Mouse (Mus musculus): ENCODE data around the gene Igf1. TPM values are rescaled to one million over a fixed set of nuclear protein-coding genes. Genes with fewer than 3 reads are reported as not detected.

The Igf1 gene
- polyA plus RNA-seq, 1 experiment from 2014 or later: 119 TPM

DNA sequence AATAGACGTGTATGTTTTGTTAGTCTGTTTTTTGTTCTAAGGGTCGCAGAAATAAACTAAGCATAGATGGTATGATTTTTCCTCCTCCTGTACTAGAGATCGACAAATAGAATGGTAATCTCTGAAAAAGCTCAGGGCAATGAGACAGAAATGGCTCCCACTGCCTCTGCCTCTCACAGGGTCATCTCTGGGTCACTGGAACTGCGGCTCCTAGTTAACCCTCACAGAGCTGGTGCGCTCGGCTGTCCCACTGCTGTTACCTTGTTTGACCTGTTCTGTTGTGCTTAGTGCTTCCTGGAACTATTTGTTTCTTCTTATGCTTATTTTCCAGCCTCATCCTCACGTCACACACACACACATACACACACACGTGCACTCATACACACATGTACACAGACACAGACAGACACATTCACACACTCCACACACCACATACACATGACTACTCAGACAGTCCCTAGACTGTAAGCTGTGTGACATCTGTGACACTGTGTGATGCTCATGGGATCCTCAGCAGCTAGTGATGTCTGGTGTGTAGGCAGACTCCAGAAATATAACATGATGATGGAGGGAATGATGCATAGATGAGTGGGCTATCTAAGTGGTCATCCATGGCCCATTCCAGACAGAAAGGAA lies 13.0 kb upstream of the Igf1 start:
- ATAC-seq (ENCODE audit: insufficient read depth, low FRiP score, low read depth): no peak
- 25% methylated on average over 8 of the region's 8 CpGs for WGBS

DNA sequence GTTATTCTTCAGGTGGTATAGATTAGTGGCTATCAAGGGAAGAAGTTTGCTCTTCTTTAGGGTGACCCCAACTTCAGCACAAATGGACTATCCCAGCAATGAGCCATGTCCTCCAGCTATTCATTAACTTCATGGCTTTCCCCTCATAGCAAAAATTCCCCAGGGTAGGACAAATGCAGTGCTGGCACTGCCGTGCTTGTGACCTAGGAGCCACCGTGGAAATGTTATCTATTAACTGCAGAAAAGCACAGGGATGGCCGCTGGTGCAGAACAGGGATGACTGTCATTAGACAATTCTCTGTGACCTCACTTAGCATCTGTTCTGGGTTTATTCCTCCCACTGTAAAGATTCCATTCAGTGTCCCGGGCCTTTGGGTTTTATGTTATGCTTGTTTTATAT lies 10.2 kb upstream of the Igf1 start:
- Histone ChIP-seq H3K27me3 (replicated peaks) (no peaks in the 10 kb centered on the region), H3K4me1 (no peaks in the 10 kb centered on the region), H3K9me3 (no peaks in the 10 kb centered on the region), H3K4me3 (replicated peaks) (no peak overlapping the region), H3K4me2 (no peak overlapping the region), H3K36me3 (no peaks in the 10 kb centered on the region), H3K27ac (no peak overlapping the region), H3K9ac (no peak overlapping the region)
- WGBS: 42% methylated on average over 4 of the region's 4 CpGs
- no peak for ATAC-seq (ENCODE audit: insufficient read depth, low FRiP score, low read depth)

More for the DNA sequence above, 13.0 kb upstream of the Igf1 start:
- H3K27me3 ChIP-seq (replicated peaks): no peaks in the 10 kb centered on the region
- H3K4me3 ChIP-seq (replicated peaks): no peak overlapping the region
- H3K36me3 ChIP-seq: no peaks in the 10 kb centered on the region
- H3K4me2 ChIP-seq: no peak overlapping the region
- H3K27ac ChIP-seq: no peak overlapping the region
- no peaks in the 10 kb centered on the region for H3K9me3 ChIP-seq
- no peaks in the 10 kb centered on the region for H3K4me1 ChIP-seq
- no peak overlapping the region for H3K9ac ChIP-seq

DNA sequence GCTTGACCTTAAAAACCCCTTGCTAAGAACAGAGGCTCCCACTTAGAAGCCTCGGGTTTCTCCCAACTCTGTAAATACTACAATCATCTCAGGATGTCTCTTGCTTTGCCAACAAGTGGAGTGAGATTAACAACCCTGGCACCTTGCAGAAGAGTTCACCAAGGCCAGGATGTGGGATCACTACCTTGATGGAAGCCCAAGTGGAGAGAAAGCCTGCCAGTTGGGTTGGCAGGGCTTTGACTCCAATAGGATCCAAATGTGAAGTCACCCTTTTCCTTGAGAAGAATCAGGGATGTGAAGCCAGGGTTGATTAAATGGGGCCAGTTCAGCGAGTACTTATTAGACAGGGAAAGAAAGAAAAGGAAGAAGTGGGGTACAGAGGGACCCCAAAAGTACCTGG lies 9.6 kb upstream of the Igf1 start:
- ATAC-seq (ENCODE audit: insufficient read depth, low FRiP score, low read depth): no peak
- H3K9ac ChIP-seq: no peak overlapping the region

DNA sequence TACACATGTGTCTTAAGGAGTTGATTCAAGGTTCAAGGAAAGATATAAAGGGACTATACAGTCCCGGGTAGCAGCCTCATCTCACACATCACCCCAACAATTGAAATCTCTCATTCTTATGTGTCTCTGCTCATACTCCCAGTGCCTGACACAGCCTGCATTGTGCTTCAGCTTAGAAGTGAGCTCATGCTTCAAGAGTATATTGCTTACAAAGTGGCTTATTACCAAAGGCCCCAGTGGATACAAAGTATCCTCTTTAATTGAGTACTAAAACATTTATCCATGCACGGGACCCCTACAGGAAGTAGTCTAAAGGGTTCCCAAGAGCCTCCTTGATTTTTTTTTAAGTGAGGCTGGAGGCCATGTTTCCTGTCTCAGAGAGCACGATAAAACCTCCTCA lies 6.6 kb upstream of the Igf1 start:
- H3K27ac ChIP-seq: no peak overlapping the region
- no peaks in the 10 kb centered on the region for H3K4me1 ChIP-seq
- no peaks in the 10 kb centered on the region for H3K9me3 ChIP-seq
- no peaks in the 10 kb centered on the region for H3K36me3 ChIP-seq
- ATAC-seq (ENCODE audit: insufficient read depth, low FRiP score, low read depth): no peak
- H3K27me3 ChIP-seq (replicated peaks): no peaks in the 10 kb centered on the region
- H3K4me2 ChIP-seq: no peak overlapping the region
- H3K4me3 ChIP-seq (replicated peaks): no peak overlapping the region
- no peak overlapping the region for H3K9ac ChIP-seq
- WGBS: 56% methylated on average over 3 of the region's 3 CpGs

More for the DNA sequence above, 9.6 kb upstream of the Igf1 start:
- WGBS: 56% methylated on average over 2 of the region's 2 CpGs
- H3K27me3 ChIP-seq (replicated peaks): no peaks in the 10 kb centered on the region
- H3K4me3 ChIP-seq (replicated peaks): no peak overlapping the region
- H3K27ac ChIP-seq: no peak overlapping the region
- no peak overlapping the region for H3K4me2 ChIP-seq
- no peaks in the 10 kb centered on the region for H3K9me3 ChIP-seq
- no peaks in the 10 kb centered on the region for H3K36me3 ChIP-seq
- no peaks in the 10 kb centered on the region for H3K4me1 ChIP-seq

DNA sequence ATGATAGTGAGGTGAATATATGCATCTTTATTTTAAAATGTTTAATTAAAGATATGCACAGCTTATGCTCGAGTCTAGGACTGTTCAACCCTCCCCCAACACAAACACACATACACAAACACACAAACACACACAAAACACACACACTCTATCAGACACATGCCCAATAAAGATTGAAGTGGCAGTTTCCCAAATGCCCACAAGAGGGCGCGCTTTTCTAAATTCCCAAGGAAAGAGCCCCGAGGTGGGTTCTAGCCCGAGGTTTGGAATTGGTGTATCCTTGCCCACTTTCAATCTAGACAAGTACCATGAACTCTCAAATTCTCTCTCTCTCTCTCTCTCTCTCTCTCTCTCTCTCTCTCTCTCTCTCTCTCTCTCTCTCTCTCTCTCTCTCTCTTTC lies 3.7 kb upstream of the Igf1 start:
- Histone ChIP-seq H3K27ac (no peak overlapping the region), H3K9me3 (no peaks in the 10 kb centered on the region), H3K4me1 (peaks cover 14% of the 10 kb centered on the region), H3K4me2 (no peak overlapping the region), H3K9ac (no peak overlapping the region), H3K36me3 (no peaks in the 10 kb centered on the region), H3K27me3 (replicated peaks) (no peaks in the 10 kb centered on the region), H3K4me3 (replicated peaks) (no peak overlapping the region)
- WGBS: 10% methylated on average over 5 of the region's 5 CpGs
- ATAC-seq (ENCODE audit: insufficient read depth, low FRiP score, low read depth): no peak

DNA sequence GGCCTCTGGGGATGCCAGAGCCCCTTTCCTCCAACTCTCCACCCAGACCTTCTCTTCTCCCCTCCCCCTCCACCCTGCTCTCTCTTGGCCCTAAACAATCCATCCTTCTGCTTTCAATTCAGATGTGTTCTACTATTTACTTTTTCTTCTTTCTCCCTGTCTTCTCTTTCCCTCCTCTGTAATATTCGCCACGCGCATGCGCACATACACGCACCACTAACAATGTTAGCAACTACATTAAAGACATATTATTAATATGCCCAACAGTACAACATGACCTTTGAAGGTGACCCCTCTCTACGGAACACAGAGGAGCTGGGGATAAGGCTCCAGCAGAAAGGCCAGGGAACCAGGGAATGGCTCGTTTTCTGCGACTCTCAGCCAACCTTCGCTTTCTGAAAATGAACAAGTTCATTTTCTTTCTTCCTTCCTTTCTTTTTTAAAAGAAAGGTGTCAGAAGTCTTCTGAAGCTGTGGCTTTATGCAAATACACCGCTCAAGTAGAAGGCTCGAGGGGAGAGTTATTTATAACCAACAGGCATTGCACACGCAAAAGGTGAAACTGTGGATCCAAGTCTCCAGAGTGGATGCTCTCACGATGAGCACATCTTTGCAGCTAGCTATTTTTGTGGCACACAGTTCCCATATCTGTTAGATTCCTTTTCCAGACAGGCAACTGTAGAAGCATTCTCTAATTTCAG lies 2.5 kb upstream of the Igf1 start:
- H3K27me3 ChIP-seq (replicated peaks): no peaks in the 10 kb centered on the region
- no peaks in the 10 kb centered on the region for H3K36me3 ChIP-seq
- H3K9ac ChIP-seq: no peak overlapping the region
- no peak for ATAC-seq (ENCODE audit: insufficient read depth, low FRiP score, low read depth)
- peaks cover 14% of the 10 kb centered on the region for H3K4me1 ChIP-seq
- H3K27ac ChIP-seq: no peak overlapping the region
- no peak overlapping the region for H3K4me3 ChIP-seq (replicated peaks)
- WGBS: 77% methylated on average over 13 of the region's 13 CpGs
- no peak overlapping the region for H3K4me2 ChIP-seq
- H3K9me3 ChIP-seq: no peaks in the 10 kb centered on the region

DNA sequence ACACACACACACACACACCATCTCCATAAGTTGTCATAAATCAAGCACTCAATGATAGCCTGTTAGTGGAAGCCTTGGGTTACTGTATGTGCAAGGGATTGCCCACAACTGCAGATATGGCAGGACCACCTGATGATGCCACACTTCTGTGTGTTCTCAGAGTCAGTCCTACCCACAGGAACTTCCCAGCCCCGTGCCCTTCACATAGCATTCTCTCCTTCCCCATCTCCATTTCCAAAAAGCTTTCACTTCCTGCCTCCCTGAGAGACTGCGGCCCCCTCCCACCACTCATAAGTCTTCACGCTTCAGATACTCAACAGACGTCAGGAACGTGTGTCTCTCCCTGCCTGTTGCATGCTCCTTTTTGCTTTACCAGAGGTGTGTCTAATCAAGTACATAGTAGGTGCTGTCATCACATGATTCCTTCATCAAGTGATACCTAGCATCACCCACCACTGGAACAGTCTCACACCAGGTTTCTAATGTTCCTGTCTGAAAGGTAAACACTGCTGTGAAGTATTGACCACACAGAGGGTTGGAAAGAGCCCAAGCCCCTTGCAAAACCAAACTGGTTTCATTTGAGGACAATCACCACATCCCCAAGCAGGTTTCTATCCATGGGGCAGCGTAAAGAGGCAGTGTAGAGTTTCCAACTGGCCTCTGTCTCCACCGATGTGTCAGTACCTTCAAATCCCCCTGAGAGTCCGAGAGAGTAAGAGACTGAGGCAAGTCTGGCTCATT lies 680 bp upstream of the Igf1 start:
- Histone ChIP-seq H3K4me2 (no peak overlapping the region), H3K9ac (no peak overlapping the region), H3K27ac (peak overlapping the region; percentile 68; the same call in 1 of the 2 replicates), H3K4me1 (peaks cover 18% of the 10 kb centered on the region), H3K27me3 (replicated peaks) (no peaks in the 10 kb centered on the region), H3K4me3 (replicated peaks) (no peak overlapping the region), H3K9me3 (no peaks in the 10 kb centered on the region), H3K36me3 (no peaks in the 10 kb centered on the region)
- ATAC-seq (ENCODE audit: insufficient read depth, low FRiP score, low read depth): no peak
- WGBS: 34% methylated on average over 8 of the region's 8 CpGs

DNA sequence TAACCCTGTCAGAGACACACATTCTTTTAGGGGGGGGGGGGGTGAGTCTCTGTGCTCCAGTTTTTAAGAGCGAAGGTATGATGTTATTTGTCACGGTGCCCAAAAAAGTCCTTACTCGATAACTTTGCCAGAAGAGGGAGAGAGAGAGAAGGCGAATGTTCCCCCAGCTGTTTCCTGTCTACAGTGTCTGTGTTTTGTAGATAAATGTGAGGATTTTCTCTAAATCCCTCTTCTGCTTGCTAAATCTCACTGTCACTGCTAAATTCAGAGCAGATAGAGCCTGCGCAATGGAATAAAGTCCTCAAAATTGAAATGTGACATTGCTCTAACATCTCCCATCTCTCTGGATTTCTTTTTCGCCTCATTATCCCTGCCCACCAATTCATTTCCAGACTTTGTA lies 874 bp downstream of the Igf1 start:
- Histone ChIP-seq H3K9me3 (no peaks in the 10 kb centered on the region), H3K9ac (no peak overlapping the region), H3K4me2 (peak overlapping the region; percentile 67), H3K36me3 (no peaks in the 10 kb centered on the region), H3K4me1 (peaks cover 18% of the 10 kb centered on the region), H3K4me3 (replicated peaks) (peak overlapping the region; percentile 54), H3K27me3 (replicated peaks) (no peaks in the 10 kb centered on the region), H3K27ac (peak overlapping the region; percentile 95)
- ATAC-seq (ENCODE audit: insufficient read depth, low FRiP score, low read depth): 0 out of 2 replicates have a peak, but pooled peaks have one; percentile 41
- 8% methylated on average over 6 of the region's 6 CpGs for WGBS

DNA sequence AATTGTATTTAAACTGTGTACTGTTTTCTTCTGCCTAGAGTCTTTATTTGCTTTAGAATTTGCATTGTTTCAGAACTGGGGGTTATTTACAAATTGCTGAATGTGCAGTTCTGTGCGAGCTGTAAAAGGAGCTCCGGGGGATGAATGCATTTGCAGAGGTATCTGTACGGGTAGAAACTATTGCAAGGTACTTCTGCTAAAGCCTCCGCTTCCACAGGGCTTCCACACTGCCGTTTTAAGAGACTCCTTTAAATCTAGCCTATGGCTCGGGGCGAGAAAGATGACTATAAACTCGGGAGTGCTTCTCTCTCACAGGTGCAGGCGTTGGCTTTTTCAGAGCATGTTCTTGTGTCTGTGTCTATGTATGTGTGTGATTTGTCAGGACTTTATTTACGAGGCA lies 1.4 kb downstream of the Igf1 start:
- WGBS: 7% methylated on average over 10 of the region's 10 CpGs
- Histone ChIP-seq H3K9ac (peak overlapping the region; percentile 63; the same call in 1 of the 2 replicates), H3K27ac (peak overlapping the region; percentile 95), H3K4me2 (peak overlapping the region; percentile 67), H3K36me3 (no peaks in the 10 kb centered on the region), H3K9me3 (no peaks in the 10 kb centered on the region), H3K4me3 (replicated peaks) (peak overlapping the region; percentile 54), H3K27me3 (replicated peaks) (no peaks in the 10 kb centered on the region), H3K4me1 (peaks cover 18% of the 10 kb centered on the region)
- no peak for ATAC-seq (ENCODE audit: insufficient read depth, low FRiP score, low read depth)

DNA sequence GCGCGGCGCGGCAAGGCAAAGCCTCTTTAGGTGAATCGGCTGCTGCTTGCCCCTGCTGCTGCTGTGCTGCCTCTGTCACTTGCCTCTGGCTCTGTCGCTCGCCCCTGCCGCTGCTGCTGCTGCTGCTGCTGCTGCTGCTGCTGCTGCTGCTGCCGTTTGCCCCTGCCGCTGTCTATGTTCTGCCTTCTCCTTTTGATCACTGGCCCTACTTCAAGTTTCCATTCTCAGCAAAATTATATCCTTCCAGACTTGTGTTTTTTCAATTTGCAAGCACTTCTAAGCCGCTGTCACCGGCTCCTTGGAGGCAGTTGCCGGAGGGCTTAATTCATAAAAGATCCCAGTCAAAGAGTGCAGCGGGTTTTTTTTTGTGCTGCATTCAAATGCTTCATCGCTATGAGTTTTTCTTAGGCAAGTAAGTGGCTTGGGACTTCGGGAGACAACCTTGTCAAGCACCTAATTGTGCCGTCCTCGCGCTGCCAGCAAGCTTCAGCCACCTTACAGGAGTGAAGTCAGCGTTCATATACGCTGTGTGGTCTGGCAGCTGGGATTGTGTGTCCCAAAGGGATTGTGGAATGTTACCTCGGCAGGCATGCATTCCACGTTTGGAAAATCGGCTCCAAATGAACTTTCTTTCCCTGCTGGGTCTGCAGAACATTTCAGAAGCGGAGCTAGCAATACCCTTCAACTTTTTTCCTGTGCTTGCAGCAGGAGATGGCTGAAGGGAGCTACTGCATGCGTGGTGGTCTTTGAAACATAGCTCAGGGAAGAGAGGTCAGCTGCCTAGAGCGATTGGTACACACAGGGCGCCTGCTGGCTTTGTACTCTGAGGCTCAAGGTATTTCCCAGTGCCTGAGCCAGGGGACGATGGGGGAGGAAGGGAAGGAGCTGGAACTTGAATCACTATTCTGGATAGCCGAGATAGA lies 2.4 kb downstream of the Igf1 start:
- H3K9me3 ChIP-seq: no peaks in the 10 kb centered on the region
- 4% methylated on average over 30 of the region's 30 CpGs for WGBS
- H3K4me2 ChIP-seq: peak overlapping the region; percentile 67
- H3K9ac ChIP-seq: peak overlapping the region; percentile 63
- no peaks in the 10 kb centered on the region for H3K36me3 ChIP-seq
- ATAC-seq (ENCODE audit: insufficient read depth, low FRiP score, low read depth): no peak
- H3K27ac ChIP-seq: peak overlapping the region; percentile 95
- peak overlapping the region; percentile 54 for H3K4me3 ChIP-seq (replicated peaks)
- peaks cover 18% of the 10 kb centered on the region for H3K4me1 ChIP-seq
- no peaks in the 10 kb centered on the region for H3K27me3 ChIP-seq (replicated peaks)

DNA sequence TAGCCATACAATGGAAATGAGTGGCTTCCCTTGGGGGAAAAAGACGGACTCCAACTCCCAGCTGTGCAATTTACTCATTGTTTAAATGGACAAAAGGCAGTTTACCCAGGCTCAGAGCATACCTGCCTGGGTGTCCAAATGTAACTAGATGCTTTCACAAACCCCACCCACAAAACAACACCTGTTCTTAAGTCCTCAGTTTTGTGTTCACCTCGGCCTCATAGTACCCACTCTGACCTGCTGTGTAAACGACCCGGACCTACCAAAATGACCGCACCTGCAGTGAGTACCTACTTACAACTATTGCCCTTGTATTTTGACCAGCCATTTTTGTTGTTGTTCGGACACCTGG lies 3.0 kb downstream of the Igf1 start:
- Histone ChIP-seq H3K4me2 (peak overlapping the region; percentile 67), H3K27ac (peak overlapping the region; percentile 95), H3K27me3 (replicated peaks) (no peaks in the 10 kb centered on the region), H3K9ac (0 out of 2 replicates have a peak overlapping the region, but pooled peaks have one; percentile 63), H3K36me3 (no peaks in the 10 kb centered on the region), H3K4me3 (replicated peaks) (peak overlapping the region; percentile 54), H3K4me1 (peaks cover 18% of the 10 kb centered on the region), H3K9me3 (no peaks in the 10 kb centered on the region)
- no peak for ATAC-seq (ENCODE audit: insufficient read depth, low FRiP score, low read depth)
- 54% methylated on average over 6 of the region's 6 CpGs for WGBS
